Mouse (Mus musculus) E14TG2a.4 (cell line): Measurements from ENCODE around the gene Cuta.
"Not testable (repeated sequence)": the region's sequence is repeated elsewhere in the genome, so short reads cannot be mapped to it uniquely, and the experiment has no call there.

Experiments
- H3K27me3 ChIP-seq: 2 replicates; pipeline ENCODE4 v1.6.1; 2014; ENCODE audit warnings: low read length, control low read depth; ENCODE audit not compliant: insufficient read depth
- H3K36me3 ChIP-seq: 2 replicates; pipeline ENCODE4 v1.6.1; 2014; ENCODE audit warnings: low read length, control low read depth; ENCODE audit not compliant: insufficient read depth
- H3K4me1 ChIP-seq: replicated peaks from 2 replicates; pipeline ENCODE4 v1.6.1; 2014; ENCODE audit warnings: low read depth, low read length, control low read depth
- H3K4me3 ChIP-seq: replicated peaks from 2 replicates; pipeline ENCODE4 v1.5.1; 2014; ENCODE audit warnings: mild to moderate bottlenecking, low read length
- H3K9me3 ChIP-seq: 2 replicates; pipeline ENCODE4 v1.6.1; 2014; ENCODE audit warnings: low read length, control low read depth
- CTCF ChIP-seq: conservative IDR thresholded peaks from 2 replicates; pipeline ENCODE4 v1.5.1; 2014; ENCODE audit warnings: low read length
- NANOG ChIP-seq: IDR thresholded peaks from 2 replicates; pipeline ENCODE4 v1.6.1; 2014; ENCODE audit warnings: borderline replicate concordance, low read length, mixed read lengths
- POU5F1 ChIP-seq: IDR thresholded peaks from 2 replicates; pipeline ENCODE4 v1.6.1; 2014; ENCODE audit warnings: low read length, borderline replicate concordance

The Cuta gene

DNA sequence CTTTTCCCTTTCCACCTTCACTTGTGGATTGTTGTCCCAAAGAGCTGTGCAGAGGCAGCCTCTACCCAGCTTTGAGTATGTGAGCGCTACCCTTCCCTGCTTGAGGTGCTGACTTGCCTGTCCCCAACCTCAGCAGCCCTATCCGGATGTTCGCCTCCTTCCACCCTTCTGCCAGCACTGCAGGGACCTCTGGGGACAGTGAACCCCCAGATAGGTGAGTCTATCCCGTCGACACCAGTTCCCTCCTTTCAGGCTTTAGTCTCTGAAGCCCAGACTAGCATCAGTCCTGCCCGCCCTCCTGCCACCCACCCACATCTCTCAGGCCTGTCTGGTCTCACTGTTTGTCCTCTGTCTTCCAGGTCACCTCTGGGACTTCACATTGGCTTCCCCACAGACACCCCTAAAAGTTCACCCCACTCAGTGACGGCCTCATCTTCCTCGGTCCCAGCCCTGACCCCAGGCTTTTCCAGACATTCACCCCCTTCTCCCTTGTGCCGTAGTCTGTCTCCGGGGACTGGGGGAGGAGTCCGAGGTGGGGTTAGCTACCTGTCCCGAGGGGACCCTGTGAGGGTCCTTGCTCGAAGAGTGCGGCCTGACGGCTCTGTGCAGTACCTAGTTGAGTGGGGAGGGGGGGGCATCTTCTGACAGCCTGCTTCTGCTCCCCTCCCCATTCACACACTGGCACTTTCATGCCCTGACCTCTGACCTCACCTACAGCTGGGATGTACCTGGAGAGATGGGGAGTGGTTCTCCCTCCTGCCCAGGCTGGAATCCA, 2.3 kb downstream of the Cuta start:
- peaks cover 5% of the 10 kb centered on the region for H3K27me3 ChIP-seq
- no peak for TF ChIP-seq CTCF
- no peak for TF ChIP-seq POU5F1
- no peak for TF ChIP-seq NANOG

DNA sequence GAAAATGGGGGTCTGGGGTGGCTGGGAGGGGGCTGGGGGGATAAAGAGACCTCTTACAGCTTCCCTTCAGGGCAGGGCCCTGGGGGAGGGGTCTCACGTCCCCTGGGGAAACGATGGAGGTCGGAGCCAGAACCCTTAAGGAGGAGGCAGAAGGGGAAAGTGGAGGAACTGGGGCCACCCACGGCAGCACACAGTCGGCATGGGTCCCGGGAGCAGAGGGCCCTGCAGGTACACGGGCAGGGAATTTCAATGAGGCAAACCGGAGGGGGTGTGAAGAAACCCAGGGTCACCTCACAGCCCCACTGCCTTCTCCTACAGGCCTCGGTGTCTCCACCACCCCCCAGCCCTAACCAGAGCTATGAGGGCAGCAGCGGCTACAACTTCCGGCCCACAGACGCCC, 2.9 kb downstream of the Cuta start:
- Histone ChIP-seq H3K27me3 (peaks cover under 1% of the 10 kb centered on the region; the same call in 1 of the 2 replicates), H3K9me3 (no peaks in the 10 kb centered on the region), H3K4me3 (no peak overlapping the region), H3K4me1 (peaks cover 81% of the 10 kb centered on the region), H3K36me3 (peaks cover 61% of the 10 kb centered on the region)
- no peak for TF ChIP-seq NANOG
- TF ChIP-seq CTCF, result no peak
- TF ChIP-seq POU5F1, result no peak

More for the DNA sequence above, 2.3 kb downstream of the Cuta start:
- Histone ChIP-seq H3K9me3 (no peaks in the 10 kb centered on the region), H3K4me1 (peaks cover 81% of the 10 kb centered on the region), H3K4me3 (0 out of 2 replicates have a peak overlapping the region, but pooled peaks have one; percentile 91), H3K36me3 (peaks cover 55% of the 10 kb centered on the region)

DNA sequence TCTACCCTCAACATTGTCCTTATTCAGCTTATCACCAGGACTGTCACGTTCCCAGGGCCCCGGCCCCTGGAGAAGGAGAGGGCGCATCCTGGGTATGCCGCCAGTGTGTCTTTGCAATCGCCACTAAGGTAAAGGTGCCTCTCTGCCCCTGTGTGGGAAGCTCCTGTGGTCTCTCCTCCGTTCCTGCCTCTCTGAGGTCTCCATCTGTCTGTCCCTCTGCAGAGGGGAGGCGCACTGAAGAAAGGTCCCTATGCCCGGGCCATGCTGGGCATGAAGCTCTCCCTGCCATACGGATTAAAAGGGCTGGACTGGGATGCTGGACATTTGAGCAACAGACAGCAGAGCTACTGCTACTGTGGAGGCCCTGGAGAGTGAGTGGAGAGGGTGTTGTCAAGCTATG, 4.3 kb downstream of the Cuta start:
- H3K36me3 ChIP-seq, result peaks cover 76% of the 10 kb centered on the region
- H3K27me3 ChIP-seq, result no peaks in the 10 kb centered on the region
- H3K9me3 ChIP-seq, result no peaks in the 10 kb centered on the region
- TF ChIP-seq CTCF, result no peak
- no peak for TF ChIP-seq POU5F1
- no peak for TF ChIP-seq NANOG
- H3K4me3 ChIP-seq, result no peak overlapping the region
- peaks cover 76% of the 10 kb centered on the region for H3K4me1 ChIP-seq

DNA sequence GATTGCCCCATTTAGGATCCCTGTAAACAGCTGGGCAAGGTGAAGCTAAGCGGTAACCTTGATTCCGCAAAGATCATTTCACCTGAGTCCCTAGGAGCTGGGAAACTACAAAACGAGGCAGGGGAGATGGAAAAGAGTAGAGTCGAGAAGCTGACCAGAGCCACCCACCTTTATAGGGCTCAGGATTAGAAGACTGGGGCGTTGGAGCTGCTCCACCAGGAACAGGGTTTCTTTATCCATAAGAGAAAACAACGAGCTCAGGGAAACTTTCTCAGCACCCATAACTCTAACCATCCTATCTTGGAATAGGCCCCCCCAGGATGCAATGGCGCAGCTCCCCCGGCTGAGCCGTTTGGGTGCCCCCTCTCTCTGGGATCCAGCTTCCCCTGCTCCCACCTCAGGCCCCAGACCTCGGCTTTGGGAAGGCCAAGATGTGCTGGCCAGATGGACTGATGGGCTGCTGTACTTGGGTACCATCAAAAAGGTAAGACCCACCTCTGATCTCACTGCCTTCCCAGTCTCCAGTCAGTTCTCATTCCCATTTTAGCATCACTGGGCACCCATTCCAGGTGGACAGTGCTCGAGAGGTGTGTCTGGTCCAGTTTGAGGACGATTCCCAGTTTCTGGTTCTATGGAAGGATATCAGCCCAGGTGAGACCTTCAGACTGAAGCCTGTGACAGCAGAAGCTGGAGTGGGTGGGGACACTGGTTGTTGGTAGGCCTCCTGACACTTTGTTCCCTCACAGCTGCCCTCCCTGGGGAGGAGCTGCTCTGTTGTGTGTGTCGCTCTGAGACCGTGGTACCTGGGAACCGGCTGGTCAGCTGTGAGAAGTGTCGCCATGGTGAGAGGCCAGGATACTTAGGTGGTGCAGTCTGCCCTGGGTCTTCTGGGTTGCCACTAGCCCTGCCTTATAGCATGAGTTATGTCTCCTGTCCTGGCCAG, 5.2 kb downstream of the Cuta start:
- H3K36me3 ChIP-seq, result peaks cover 84% of the 10 kb centered on the region
- no peak for TF ChIP-seq NANOG
- TF ChIP-seq CTCF, result no peak
- TF ChIP-seq POU5F1, result no peak
- H3K4me3 ChIP-seq, result peak overlapping the region; percentile 81
- no peaks in the 10 kb centered on the region for H3K9me3 ChIP-seq
- H3K27me3 ChIP-seq, result no peaks in the 10 kb centered on the region
- H3K4me1 ChIP-seq, result peaks cover 74% of the 10 kb centered on the region

DNA sequence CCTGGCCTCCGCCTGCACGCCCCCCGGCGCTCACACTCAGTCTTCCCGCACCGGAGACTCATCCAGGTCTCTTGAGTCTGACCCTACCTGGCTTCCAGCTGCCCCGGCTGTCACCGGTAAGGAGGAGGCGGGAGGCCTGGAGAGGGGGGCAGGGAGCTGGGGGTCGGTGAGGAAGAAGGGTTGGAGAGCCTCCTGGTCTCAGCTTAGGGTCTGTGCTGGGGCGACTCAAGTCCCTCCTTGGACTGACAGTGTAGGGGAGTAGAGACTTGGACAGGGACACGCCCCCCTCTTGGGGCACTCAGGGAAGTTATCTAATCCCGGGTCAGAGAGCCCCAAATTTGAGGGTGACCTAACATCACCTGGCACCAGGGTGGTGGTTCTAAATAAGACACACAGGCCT, 6.0 kb downstream of the Cuta start:
- no peaks in the 10 kb centered on the region for H3K9me3 ChIP-seq
- TF ChIP-seq POU5F1, result no peak
- no peak for TF ChIP-seq CTCF
- no peak for TF ChIP-seq NANOG
- peaks cover 92% of the 10 kb centered on the region for H3K36me3 ChIP-seq
- H3K4me3 ChIP-seq, result peak overlapping the region; percentile 81
- H3K27me3 ChIP-seq, result no peaks in the 10 kb centered on the region
- peaks cover 74% of the 10 kb centered on the region for H3K4me1 ChIP-seq

DNA sequence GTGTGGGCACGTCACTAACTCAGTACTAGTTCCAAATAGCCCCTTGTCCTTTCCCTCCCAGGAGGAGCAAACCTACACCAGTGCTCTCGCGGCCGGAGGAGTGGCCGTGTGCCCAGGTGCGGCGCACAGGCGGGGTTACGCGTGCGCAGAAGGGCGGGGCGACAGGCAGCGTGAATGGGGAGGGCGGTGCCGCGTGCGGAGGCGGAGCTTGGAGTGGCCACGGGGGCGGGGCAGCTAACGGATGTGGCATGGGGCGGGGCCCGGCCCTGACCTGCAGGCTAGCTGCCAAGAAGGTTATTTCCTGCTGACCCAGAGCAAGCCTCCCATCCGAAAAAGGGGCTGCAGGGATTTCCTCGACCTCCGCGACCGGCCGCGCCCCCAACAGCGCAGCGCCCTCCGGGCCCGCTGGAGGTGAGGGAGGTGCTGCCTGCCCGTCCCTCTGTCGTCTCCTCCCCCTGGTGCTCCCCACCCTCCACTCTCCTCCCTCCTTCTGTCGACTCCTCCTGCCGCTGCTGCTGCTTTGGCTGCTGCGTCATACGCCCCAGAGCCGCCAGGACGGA, 6.5 kb downstream of the Cuta start, which contains the start of gene Phf1:
Gene Phf1, plus strand, starts transcription at position 214 of the 560 bp plus-strand sequence.
- Histone ChIP-seq H3K27me3 (no peaks in the 10 kb centered on the region), H3K4me1 (peaks cover 69% of the 10 kb centered on the region), H3K36me3 (peaks cover 92% of the 10 kb centered on the region), H3K4me3 (peak within 1 kb of the TSS; percentile 81), H3K9me3 (no peaks in the 10 kb centered on the region)
- TF ChIP-seq POU5F1 (no peak), NANOG (no peak), CTCF (no peak)

DNA sequence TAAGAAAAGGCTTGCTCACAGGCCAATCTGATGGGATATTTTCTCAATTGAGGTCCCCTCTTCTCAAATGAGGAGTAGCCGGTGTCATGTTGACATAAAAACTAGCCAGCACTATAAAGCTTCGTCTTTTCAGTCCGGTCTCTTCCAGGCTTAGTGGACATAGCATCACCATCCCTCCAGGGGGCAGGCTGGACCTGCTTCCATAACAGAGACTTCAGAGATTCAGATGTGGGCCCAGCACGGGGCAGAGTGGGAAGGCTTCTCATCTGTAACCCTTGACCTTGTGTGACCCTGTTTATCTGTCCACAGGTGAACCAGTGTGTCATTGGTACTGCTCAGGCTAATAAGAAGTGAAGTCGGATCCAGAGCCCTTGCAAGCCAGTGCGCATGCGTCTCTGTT, 7.6 kb downstream of the Cuta start:
- Histone ChIP-seq H3K4me1 (peaks cover 62% of the 10 kb centered on the region), H3K36me3 (peaks cover 92% of the 10 kb centered on the region)
- not testable (repeated sequence) for H3K9me3 ChIP-seq, H3K4me3 ChIP-seq, H3K27me3 ChIP-seq

DNA sequence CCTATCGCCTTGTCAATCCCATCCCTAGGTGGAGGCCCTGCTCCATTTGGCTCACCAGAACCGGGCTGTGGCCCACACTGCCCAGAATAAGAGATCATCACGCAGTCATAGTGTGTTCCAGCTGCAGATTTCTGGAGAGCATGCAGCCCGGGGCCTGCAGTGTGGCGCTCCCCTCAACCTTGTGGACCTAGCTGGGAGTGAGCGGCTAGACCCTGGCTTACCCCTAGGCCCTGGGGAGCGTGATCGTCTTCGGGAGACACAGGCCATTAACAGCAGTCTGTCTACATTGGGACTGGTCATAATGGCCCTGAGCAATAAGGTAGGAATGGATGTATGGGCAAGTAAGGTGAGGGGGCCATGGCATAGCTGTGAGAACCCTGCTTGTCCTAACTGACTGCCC, 14.0 kb downstream of the Cuta start:
- not testable (repeated sequence) for H3K9me3 ChIP-seq, H3K27me3 ChIP-seq, H3K4me3 ChIP-seq
- H3K4me1 ChIP-seq, result peaks cover 34% of the 10 kb centered on the region
- H3K36me3 ChIP-seq, result peaks cover 94% of the 10 kb centered on the region

DNA sequence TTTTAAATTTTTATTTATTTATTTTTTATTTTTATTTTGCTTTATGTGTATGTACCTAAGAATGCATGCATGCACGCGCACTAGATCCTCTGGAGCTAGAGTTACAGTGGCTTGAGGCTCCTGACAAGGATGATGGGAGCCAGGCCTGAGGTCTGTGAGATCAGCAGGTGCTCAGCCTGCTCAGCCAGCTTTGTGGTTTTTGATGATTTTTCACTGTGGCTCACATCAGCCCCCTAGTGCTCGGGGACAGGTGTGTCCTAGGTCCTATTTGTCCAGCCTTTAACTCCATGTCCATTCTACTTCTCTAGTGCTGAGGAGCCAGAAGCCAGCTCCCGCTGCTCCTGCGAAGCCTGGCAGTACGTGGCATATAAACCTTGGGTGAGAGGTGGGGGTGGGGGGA, 17.0 kb downstream of the Cuta start:
- not testable (repeated sequence) for H3K4me3 ChIP-seq, H3K9me3 ChIP-seq, H3K27me3 ChIP-seq
- peaks cover 50% of the 10 kb centered on the region for H3K4me1 ChIP-seq
- peaks cover 83% of the 10 kb centered on the region for H3K36me3 ChIP-seq

DNA sequence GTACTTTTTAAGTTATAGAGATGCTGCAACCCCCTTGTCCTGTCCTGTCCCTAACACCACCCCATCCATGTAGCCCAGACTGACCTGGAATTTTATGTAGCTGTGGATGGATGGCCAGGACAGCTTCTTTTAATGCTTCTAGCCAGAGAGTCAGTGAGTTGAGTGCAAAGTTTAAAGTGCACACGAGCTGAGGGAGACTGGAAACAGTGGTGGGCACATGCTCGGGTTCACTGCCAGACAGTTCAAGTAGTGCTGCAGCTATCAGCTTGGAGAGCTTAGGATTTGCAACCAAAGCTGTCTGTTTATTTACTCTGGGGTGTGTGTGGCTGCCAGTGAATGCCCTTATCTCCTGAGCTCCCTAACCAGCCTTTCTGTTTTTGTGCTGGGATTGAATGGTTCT, 19.9 kb downstream of the Cuta start:
- peaks cover 54% of the 10 kb centered on the region for H3K36me3 ChIP-seq
- H3K4me3 ChIP-seq, H3K9me3 ChIP-seq, H3K27me3 ChIP-seq: not testable (repeated sequence)
- peaks cover 58% of the 10 kb centered on the region for H3K4me1 ChIP-seq
